Mouse (Mus musculus) stomach, embryonic 16.5 days (tissue): Measurements from ENCODE around the gene Elfn1. TPM values are rescaled to one million over a fixed set of nuclear protein-coding genes. Genes with fewer than 3 reads are reported as not detected.
A peak's percentile ranks its signal among the peaks of the same experiment; 100 is the strongest.
"Not testable (repeated sequence)": the region's sequence is repeated elsewhere in the genome, so short reads cannot be mapped to it uniquely, and the experiment has no call there.

Experiments used
- ATAC-seq: fragments of 200-750 bp; cut with Nextera tagmentation; 2 replicates; pipeline ENCODE4 v1.8.0; 2017; ENCODE audit warnings: moderate number of reproducible peaks, moderate TSS enrichment; ENCODE audit not compliant: insufficient read depth, low FRiP score
- H3K27ac ChIP-seq: fragments of 300-500 bp; sonication (generic); 2 replicates; pipeline ENCODE4 v1.5.1; 2014; ENCODE audit warnings: low read length
- H3K27me3 ChIP-seq: fragments of 300-500 bp; sonication (generic); 2 replicates; pipeline ENCODE4 v1.6.1; 2014; ENCODE audit warnings: low read length, control low read depth, mixed read lengths; ENCODE audit not compliant: control insufficient read depth, insufficient read depth
- H3K36me3 ChIP-seq: fragments of 300-500 bp; sonication (generic); 2 replicates; pipeline ENCODE4 v1.6.1; 2014; ENCODE audit warnings: low read length; ENCODE audit not compliant: control insufficient read depth, insufficient read depth
- H3K4me1 ChIP-seq: fragments of 300-500 bp; sonication (generic); 2 replicates; pipeline ENCODE4 v1.6.1; 2014; ENCODE audit warnings: low read length, control low read depth, mixed read lengths; ENCODE audit not compliant: control insufficient read depth, insufficient read depth
- H3K4me2 ChIP-seq: fragments of 300-500 bp; sonication (generic); 2 replicates; pipeline ENCODE4 v1.6.1; 2014; ENCODE audit warnings: low read depth, low read length, mixed read lengths
- H3K4me3 ChIP-seq: fragments of 300-500 bp; sonication (generic); replicated peaks from 2 replicates; pipeline ENCODE4 v1.5.1; 2014; ENCODE audit warnings: mild to moderate bottlenecking, low read length
- H3K9ac ChIP-seq: fragments of 300-500 bp; sonication (generic); 2 replicates; pipeline ENCODE4 v1.6.1; 2014; ENCODE audit warnings: low read length
- H3K9me3 ChIP-seq: fragments of 300-500 bp; sonication (generic); replicated peaks from 2 replicates; pipeline ENCODE4 v1.6.1; 2016; ENCODE audit warnings: low read length, control low read depth; ENCODE audit not compliant: control insufficient read depth
- WGBS: fragments of 180-500 bp; shearing (Covaris S2); extraction: QIAGEN DNeasy Blood & Tissue Kit; methylation state at CpG from one replicate; pipeline ENCODE4 v1.1.7; 2014; 5-methylcytosine and 5-hydroxymethylcytosine counted together
- polyA plus RNA-seq: library from polyadenylated mRNA; unstranded; fragments of >200 nt; fragmentation: Nextera tagmentation; extraction: Ambion mirVana; gene quantifications from 2 replicates; pipeline ENCODE4 v1.2.1, GENCODE M21; 2015

The Elfn1 gene
- polyA plus RNA-seq, 1 experiment from 2014 or later, result 0.36 TPM

GRCm38 (mm10) chr5:139977476-139977875 lies 69.7 kb downstream of the Elfn1 start:
- no peak for ATAC-seq
- Histone ChIP-seq H3K4me1 (no peaks in the 10 kb centered on the region), H3K4me2 (no peak overlapping the region), H3K9ac (no peak overlapping the region), H3K27ac (no peak overlapping the region), H3K4me3 (no peak overlapping the region), H3K27me3 (peaks cover 4% of the 10 kb centered on the region; the same call in 1 of the 2 replicates), H3K9me3 (no peaks in the 10 kb centered on the region), H3K36me3 (no peaks in the 10 kb centered on the region)
- 30% methylated on average over 8 of the region's 8 CpGs for WGBS

GRCm38 (mm10) chr5:139978525-139979276 lies 71.0 kb downstream of the Elfn1 start:
- no peaks in the 10 kb centered on the region for H3K9me3 ChIP-seq
- WGBS, result 5% methylated on average over 13 of the region's 13 CpGs
- H3K4me2 ChIP-seq, result no peak overlapping the region
- H3K27me3 ChIP-seq, result peaks cover under 1% of the 10 kb centered on the region; the same call in 1 of the 2 replicates
- H3K9ac ChIP-seq, result no peak overlapping the region
- no peaks in the 10 kb centered on the region for H3K4me1 ChIP-seq
- ATAC-seq, result no peak
- H3K4me3 ChIP-seq, result no peak overlapping the region
- no peaks in the 10 kb centered on the region for H3K36me3 ChIP-seq
- no peak overlapping the region for H3K27ac ChIP-seq

- no peak for ATAC-seq
- H3K9me3 ChIP-seq, result no peaks in the 10 kb centered on the region
These were observed 71.6 kb downstream of the Elfn1 start for GRCm38 (mm10) chr5:139979371-139979770.

GRCm38 (mm10) chr5:139981976-139982375 lies 74.2 kb downstream of the Elfn1 start:
- no peak for ATAC-seq
- 80% methylated on average over 1 of the region's 1 CpGs for WGBS
- no peak overlapping the region for H3K27ac ChIP-seq

More at GRCm38 (mm10) chr5:139979371-139979770, 71.6 kb downstream of the Elfn1 start:
- Histone ChIP-seq H3K9ac (no peak overlapping the region), H3K27me3 (no peaks in the 10 kb centered on the region; the same call in 1 of the 2 replicates), H3K4me3 (no peak overlapping the region), H3K4me1 (no peaks in the 10 kb centered on the region), H3K36me3 (no peaks in the 10 kb centered on the region), H3K4me2 (no peak overlapping the region), H3K27ac (no peak overlapping the region)
- WGBS, result 81% methylated on average over 9 of the region's 9 CpGs

GRCm38 (mm10) chr5:139985073-139985746 lies 77.5 kb downstream of the Elfn1 start:
- Histone ChIP-seq H3K4me1 (no peaks in the 10 kb centered on the region), H3K27ac (no peak overlapping the region), H3K9ac (no peak overlapping the region), H3K27me3 (no peaks in the 10 kb centered on the region), H3K4me3 (no peak overlapping the region), H3K36me3 (no peaks in the 10 kb centered on the region), H3K4me2 (no peak overlapping the region), H3K9me3 (peaks cover 4% of the 10 kb centered on the region; the same call in 1 of the 2 replicates)
- 33% methylated on average over 18 of the region's 18 CpGs for WGBS
- ATAC-seq, result no peak

More at GRCm38 (mm10) chr5:139981976-139982375, 74.2 kb downstream of the Elfn1 start:
- H3K4me3 ChIP-seq, result no peak overlapping the region
- H3K4me2 ChIP-seq, result no peak overlapping the region
- no peak overlapping the region for H3K9ac ChIP-seq
- H3K9me3 ChIP-seq, result no peaks in the 10 kb centered on the region
- H3K36me3 ChIP-seq, result no peaks in the 10 kb centered on the region
- H3K4me1 ChIP-seq, result no peaks in the 10 kb centered on the region
- no peaks in the 10 kb centered on the region; the same call in 1 of the 2 replicates for H3K27me3 ChIP-seq

- 80% methylated on average over 3 of the region's 3 CpGs for WGBS
- Histone ChIP-seq H3K9me3 (peaks cover 4% of the 10 kb centered on the region; the same call in 1 of the 2 replicates), H3K4me1 (no peaks in the 10 kb centered on the region), H3K9ac (no peak overlapping the region), H3K4me3 (no peak overlapping the region), H3K4me2 (no peak overlapping the region), H3K36me3 (no peaks in the 10 kb centered on the region), H3K27me3 (no peaks in the 10 kb centered on the region), H3K27ac (no peak overlapping the region)
- ATAC-seq, result no peak
These were observed 83.8 kb downstream of the Elfn1 start for GRCm38 (mm10) chr5:139991531-139991930.

GRCm38 (mm10) chr5:139998321-139998720 lies 90.6 kb downstream of the Elfn1 start:
- not testable (repeated sequence) for H3K4me1 ChIP-seq, H3K4me2 ChIP-seq, H3K27me3 ChIP-seq, H3K9me3 ChIP-seq, H3K4me3 ChIP-seq, H3K36me3 ChIP-seq, H3K27ac ChIP-seq, H3K9ac ChIP-seq
- 57% methylated on average over 12 of the region's 12 CpGs for WGBS
- peak; percentile 25; the same call in 1 of the 2 replicates for ATAC-seq

GRCm38 (mm10) chr5:139998916-139999315 lies 91.2 kb downstream of the Elfn1 start:
- 17% methylated on average over 6 of the region's 6 CpGs for WGBS

GRCm38 (mm10) chr5:140002541-140002940 lies 94.8 kb downstream of the Elfn1 start:
- no peak for ATAC-seq

More at GRCm38 (mm10) chr5:139998916-139999315, 91.2 kb downstream of the Elfn1 start:
- Histone ChIP-seq H3K9me3 (no peaks in the 10 kb centered on the region), H3K4me3 (no peak overlapping the region), H3K27me3 (no peaks in the 10 kb centered on the region), H3K36me3 (no peaks in the 10 kb centered on the region), H3K4me2 (no peak overlapping the region), H3K27ac (no peak overlapping the region), H3K9ac (no peak overlapping the region), H3K4me1 (no peaks in the 10 kb centered on the region)
- ATAC-seq, result no peak

More at GRCm38 (mm10) chr5:140002541-140002940, 94.8 kb downstream of the Elfn1 start:
- Histone ChIP-seq H3K9ac (no peak overlapping the region), H3K27ac (no peak overlapping the region), H3K4me3 (no peak overlapping the region), H3K4me2 (no peak overlapping the region), H3K9me3 (no peaks in the 10 kb centered on the region), H3K4me1 (0 out of 2 replicates have a peak, but pooled peaks cover 4% of the 10 kb centered on the region), H3K27me3 (no peaks in the 10 kb centered on the region), H3K36me3 (no peaks in the 10 kb centered on the region)
- WGBS, result 62% methylated on average over 3 of the region's 3 CpGs
